Mouse (Mus musculus) E14TG2a.4 (cell line): ENCODE results near the gene Ralgapa2.

Source experiments
- CTCF ChIP-seq: conservative IDR thresholded peaks from 2 replicates; pipeline ENCODE4 v1.5.1; 2014; ENCODE audit warnings: low read length
- NANOG ChIP-seq: IDR thresholded peaks from 2 replicates; pipeline ENCODE4 v1.6.1; 2014; ENCODE audit warnings: borderline replicate concordance, low read length, mixed read lengths
- POU5F1 ChIP-seq: IDR thresholded peaks from 2 replicates; pipeline ENCODE4 v1.6.1; 2014; ENCODE audit warnings: low read length, borderline replicate concordance

DNA sequence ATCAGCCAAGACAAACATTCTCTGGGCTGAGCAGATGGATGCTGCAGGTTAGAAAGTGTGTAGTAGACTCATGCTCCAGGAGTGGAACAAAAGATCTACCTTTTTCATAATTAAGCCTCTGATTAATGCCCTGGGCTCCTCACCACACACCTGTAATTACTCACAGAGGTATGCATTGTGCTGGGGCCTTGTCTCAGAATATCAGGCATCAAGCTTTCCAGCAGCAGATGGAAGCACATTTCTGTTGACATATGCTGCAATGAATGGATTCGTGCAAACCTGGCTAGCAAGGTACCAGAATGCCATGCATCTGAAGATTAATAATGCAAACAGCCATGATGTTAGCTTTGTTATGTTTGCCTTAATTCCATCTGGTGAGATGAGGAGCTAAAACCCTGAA, 149.2 kb downstream of the Ralgapa2 start:
- no peak for TF ChIP-seq CTCF
- TF ChIP-seq POU5F1, result no peak
- no peak for TF ChIP-seq NANOG
